Mouse (Mus musculus): ENCODE data around the gene Spsb4. TPM values are rescaled to one million over a fixed set of nuclear protein-coding genes. Genes with fewer than 3 reads are reported as not detected.
A peak's percentile ranks its signal among the peaks of the same experiment; 100 is the strongest.
"Not testable (repeated sequence)": the region's sequence is repeated elsewhere in the genome, so short reads cannot be mapped to it uniquely, and the experiment has no call there.

Gene Spsb4
- total RNA-seq, 2 experiments from 2014 or later = 5.1 to 6.1 TPM

DNA sequence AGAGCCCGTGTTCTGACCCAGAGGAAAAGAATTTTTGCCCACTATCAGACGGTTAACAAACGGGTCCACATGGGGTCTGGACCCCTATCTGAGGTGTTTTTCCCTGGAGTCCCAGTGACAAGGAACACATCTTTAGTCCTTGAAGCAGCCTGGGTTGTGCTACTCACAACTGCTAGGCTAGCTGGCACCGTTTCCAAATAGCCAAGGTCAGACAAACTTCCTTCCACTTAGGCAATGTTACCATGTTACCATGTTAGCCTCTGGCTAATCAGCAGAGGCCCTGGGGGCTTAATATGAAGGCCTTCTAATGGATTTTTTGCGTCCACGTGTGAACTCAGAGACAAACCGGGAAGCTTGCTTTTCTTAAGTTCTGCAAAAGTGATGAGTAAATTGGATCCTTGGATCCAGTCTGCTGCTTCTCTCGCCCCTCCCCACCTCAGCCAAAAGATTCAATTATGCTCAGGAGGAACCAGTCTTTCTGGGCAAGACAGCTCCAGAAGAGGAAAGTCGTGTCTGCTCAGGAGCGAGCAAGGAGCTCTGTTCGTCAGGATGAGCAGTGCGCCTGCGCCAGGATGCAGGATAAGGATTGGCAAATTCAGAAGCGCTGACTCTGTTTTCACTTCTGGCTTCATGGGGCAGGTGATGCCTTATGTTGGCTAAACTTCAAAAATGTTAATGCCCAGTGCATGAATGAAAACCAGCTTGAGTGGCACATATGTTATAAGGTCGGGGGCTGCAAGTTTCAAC lies 64.4 kb downstream of the Spsb4 start:
- no peak for DNase-seq (ENCODE audit: extremely low spot score in 1 of 2, low spot score in 1 of 2)

DNA sequence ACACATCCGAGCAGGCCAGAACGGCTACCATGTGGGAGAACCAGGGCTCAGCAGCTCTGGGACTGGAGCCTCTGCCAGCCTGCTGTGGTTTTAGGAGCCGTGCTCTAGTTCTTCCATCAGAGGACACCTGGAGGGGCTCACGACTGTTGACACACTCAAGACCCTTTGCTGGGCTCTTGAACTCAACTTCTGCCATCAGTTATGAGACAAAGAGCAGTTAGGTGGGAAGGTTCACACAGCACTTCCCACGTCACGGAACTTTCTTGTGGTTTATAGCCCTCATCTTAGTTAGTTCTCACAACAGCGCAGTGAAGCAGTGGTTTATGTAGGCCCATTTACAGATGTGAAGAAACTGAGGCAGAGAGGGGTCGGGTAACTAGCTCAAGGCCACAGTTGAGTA lies 65.2 kb downstream of the Spsb4 start:
- DNase-seq (ENCODE audit: extremely low spot score in 1 of 2, low spot score in 1 of 2) = no peak

DNA sequence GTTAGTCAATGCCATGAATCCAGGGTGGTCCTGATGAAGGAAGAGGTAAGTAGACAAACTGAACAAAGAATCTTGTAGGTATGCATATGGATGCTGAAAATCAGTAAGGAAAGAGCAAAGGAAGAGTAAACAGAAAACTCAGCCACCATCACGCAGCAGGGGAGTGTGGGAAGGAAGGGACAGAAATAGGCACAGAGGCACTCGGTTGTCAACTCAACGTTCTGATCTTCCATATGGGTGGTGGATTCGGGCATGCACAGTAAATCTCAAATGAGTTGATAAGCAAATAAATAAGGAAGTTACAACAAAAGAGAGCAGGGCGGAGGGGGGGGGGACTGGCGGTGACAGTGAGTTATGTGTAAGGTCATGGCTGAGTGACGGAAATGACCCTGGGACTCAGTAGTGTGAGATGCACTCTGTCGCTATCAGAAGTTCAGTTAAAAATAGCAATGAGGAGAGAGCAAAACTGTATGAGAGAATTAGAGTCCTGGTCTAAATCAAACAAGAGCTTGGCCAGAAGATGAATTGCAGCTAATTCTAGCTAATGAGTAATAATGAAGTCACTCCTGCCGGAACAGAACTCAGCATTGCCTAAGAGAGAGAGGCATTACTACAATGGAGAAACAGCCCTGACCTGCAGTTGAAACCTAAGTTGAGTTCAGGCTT lies 66.2 kb downstream of the Spsb4 start:
- no peak for DNase-seq (ENCODE audit: extremely low spot score in 1 of 2, low spot score in 1 of 2)

DNA sequence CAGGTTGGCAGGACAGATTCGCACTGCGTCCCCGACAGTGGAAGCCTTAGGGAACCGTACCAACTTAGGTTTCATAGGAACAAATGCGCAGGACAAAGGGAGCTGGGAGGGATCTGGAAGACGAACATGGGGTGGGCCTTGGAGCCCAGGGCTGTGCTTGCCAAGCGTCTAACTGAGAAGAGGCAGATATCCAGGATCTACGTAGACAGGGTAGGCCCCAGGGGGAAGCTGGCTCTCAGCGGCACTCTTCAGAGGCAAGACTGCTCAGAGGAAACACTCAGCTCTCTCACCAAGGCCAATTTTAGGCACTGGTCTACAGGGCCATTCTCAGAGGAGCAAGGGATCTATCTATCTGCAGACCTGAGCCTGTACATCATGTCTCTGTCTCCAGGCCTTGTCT lies 69.1 kb downstream of the Spsb4 start:
- DNase-seq (ENCODE audit: extremely low spot score in 1 of 2, low spot score in 1 of 2) = no peak

DNA sequence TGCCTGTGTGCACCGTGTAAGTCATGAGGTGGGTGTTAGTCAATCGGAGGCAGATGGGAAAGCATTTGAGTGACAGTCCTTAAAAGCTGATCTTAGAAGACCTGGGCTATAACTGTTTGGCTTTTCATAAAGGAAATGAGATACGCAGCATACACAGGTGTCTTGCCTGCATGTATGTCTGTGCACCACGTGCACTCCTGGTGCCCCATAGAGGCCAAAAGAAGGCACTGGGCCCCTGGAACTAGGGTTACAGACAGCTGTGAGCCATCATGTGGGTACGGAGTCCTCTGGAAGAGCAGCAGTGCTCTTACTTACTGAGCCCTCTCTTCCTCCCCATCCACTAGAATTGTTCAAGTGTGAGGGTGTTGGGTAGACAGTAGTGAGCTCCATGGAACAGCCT lies 70.1 kb downstream of the Spsb4 start:
- no peak for DNase-seq (ENCODE audit: extremely low spot score in 1 of 2, low spot score in 1 of 2)

DNA sequence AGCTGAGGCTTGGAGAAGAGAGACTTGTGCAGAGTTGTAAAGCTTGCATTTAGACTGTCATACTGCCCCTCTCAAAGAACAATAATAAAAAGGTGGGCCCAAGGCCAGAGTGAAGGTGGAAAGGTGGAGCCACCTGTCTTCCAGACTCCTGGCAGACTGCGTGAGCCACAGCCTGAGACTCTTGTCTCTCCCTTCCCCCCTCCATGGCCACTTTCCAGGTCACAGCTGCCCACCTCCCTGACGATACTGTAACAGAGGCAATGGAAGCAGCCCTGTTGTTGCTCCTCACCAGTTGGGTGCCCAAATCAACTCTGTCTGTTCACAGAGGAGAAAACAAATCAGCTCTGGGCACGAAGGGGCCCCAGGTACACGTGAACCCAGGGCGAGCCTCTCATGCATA lies 71.5 kb downstream of the Spsb4 start:
- DNase-seq (ENCODE audit: extremely low spot score in 1 of 2, low spot score in 1 of 2) = no peak

DNA sequence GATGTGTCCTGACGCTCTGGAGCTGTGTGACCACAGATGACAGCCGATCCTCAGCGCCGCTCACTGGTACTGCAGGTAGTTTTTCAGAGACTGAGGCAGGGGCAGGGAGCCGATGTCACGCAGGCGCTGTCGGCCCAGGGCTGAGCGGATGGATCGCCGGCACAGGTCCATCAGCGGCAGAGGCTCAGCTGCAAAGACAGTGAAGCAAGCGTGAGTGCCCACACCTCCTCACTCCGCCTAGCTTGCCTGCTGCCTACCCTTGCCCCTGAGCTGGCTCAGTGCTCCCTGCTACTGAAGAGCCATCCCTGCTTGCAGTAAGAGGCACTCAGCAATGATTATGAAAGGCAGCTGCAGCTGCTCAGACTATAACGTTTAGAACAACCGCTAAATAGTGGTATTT lies 74.1 kb downstream of the Spsb4 start:
- no peak for DNase-seq (ENCODE audit: extremely low spot score in 1 of 2, low spot score in 1 of 2)

DNA sequence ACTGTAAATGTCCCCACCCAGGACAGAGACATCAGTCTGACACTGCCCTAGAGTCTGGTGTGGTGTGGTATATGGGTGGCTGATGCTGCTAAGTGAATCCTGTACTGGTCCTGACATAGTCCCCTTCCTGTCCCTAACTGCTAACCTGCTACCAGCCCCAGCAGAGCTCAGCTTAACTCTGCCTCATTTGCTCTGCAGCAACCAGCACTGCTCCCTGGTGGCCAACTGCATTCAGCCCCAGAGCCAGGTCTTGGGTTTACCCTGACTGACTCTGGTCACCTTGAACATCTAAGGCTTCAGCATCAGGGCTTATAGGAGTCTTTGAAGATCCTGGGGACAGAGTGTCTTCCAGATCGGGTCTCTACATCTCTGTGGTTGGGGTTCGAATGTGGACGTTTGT lies 75.7 kb downstream of the Spsb4 start:
- no peak for DNase-seq (ENCODE audit: extremely low spot score in 1 of 2, low spot score in 1 of 2)

DNA sequence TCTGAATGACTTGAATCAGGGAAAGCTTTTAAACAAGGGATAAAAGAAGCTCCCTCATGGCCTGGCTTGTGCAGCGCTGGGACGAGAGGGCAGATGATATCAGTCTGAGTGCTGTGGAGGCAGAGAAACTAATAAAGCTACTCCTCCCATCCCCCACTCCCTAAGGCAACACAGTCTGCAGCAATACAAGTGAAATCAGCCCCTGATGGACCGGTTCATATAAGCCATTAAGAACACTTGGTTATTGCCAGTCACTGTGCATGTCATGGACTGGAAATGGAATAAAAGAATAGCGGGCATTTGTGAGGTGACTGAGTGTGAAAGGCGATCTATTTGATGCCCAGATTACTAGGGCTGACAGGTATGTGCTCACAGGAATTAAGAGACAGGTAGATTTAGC lies 79.8 kb downstream of the Spsb4 start:
- DNase-seq (ENCODE audit: extremely low spot score in 1 of 2, low spot score in 1 of 2) = no peak

DNA sequence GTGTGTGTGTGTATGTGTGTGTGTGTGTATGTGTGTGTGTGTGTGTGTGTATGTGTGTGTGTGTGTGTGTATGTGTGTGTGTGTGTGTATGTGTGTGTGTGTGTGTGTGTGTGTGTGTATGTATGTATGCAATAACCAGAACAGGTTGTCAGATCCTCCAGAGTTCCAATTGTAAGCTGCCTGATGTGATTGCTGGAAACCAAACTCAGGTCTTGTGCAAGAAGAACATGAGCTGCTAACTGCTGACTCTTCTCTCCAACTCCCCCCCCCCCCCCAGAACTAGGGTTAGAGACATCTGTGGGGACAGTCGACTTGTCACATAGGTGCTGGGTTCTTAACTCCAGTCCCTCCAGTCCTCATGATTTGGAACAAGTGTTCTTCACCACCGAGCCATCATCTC lies 82.2 kb downstream of the Spsb4 start:
- not testable (repeated sequence) for DNase-seq (ENCODE audit: extremely low spot score in 1 of 2, low spot score in 1 of 2)

DNA sequence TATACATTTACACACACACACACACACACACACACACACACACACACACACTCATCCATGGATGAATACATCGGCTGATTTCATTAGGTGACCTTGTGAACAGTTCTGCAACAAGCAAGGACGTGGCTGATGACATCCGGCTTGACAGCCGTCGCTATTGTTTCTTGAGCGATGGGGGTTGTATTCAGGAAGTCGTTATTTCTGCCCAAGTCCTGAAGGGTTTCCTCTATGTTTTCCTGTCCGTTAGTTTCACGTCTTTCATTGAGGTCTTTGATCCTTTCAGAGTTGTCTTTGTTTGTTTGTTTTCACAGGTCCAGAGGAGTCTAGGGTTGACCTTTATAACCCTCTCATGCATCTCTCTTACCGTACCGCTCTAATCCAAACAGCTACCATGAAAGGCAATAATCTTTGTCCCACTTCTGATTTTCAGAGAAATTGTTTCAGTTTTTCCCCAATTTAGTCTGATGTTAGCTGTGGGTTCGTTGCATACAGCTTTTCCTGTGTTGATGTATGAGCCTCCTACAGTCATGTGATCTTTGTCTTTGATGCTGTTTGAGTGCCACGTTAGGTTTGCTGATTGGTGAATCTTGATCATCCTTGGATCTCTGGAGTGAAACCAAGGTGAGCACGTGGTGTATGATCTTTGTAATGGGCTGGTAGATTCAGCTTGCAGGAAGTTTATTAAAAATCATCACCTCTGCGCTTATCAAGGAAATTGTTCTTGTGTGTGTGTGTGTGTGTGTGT lies 82.9 kb downstream of the Spsb4 start:
- no peak for DNase-seq (ENCODE audit: extremely low spot score in 1 of 2, low spot score in 1 of 2)

DNA sequence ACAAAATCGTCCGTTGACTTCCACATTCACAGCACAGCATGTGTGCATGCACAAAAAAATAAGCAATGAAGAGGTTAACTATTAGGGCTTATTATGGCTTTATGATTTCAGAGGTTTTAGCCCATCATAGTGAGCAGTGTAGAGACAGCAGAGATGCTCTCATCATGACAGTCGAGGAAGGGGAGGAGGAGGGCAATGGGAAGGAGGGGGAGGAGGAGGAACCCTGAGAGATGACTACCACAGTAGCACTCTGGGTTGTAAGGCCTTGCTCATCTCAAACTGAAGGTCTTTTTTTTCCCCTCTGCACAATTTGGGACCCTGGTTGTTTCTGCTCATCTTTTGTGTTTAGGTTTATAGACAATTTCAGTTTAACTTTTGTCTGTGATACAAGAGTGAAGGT lies 83.8 kb downstream of the Spsb4 start:
- DNase-seq (ENCODE audit: extremely low spot score in 1 of 2, low spot score in 1 of 2) = no peak

DNA sequence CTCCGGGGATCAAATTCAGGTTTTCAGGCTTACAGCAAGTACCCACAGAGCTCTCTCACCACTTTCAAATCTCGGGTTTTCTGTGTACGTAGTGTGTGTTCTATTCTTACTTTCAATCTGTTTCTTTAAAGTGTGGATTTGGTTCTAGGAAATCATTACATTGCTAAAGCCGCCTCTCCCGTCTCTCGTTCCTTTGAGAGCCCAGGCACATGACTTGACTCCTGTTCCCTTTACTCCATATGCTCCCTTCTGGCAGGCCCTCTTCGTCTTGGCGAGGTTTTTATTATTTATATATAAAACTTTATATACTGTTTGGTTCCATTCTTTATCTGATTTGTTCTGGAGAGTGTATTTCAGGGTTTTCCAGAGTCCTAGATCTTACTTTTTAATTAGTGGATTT lies 85.9 kb downstream of the Spsb4 start:
- DNase-seq (ENCODE audit: extremely low spot score in 1 of 2, low spot score in 1 of 2) = no peak

DNA sequence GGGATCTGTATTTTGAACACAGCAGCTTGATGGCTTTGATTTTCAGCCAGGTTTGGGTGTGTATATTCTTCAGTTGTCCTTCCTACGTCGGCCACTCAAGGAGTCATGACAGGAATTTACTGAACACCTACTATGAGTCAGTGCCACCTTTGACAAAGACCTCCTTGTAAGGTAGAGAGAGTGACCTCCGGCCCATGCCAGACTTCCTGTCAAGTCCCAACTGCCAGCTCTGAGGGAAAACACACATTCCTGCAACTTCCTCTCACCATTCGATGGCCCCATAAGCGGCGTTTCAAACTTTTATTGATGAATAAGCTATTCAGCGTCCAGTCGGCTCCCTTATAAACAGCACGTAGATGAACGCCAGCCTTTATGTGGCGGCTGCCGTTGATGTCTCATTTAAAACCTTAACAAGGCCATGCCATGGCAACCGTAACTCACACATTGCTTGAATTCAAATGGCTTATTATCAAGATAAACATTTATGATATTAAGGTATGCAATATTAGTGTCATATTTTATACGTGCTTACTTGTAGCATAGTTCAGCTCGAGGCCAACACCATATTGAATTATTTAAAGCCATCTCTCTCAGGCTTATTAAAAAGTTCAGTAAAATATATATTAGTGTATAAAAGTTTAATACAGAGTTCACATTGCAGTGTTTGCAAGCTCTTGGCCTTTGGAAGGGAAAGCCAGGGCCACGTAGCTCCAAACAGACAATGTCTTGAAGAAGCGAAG lies 94.9 kb downstream of the Spsb4 start:
- DNase-seq (ENCODE audit: extremely low spot score in 1 of 2, low spot score in 1 of 2) = no peak

DNA sequence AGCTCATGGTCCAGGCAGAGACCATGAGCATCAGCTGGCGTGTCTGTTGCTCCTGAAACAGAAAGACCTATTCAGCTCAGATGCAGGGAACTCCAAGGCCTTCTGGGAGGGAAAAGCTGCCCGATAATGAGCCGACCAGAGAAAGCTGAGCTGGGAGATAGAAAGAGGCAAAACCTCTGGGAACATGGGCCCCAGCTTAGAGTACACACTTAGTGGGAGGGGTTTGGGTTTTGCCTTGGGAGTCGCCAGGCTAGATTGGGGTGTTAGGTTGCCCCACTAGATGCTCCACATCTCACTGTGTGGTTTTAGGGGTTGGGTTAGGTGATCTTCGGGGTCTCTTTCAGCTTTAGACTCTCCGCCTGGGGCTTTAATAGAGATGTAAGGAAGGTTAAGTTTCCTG lies 95.5 kb downstream of the Spsb4 start:
- DNase-seq (ENCODE audit: extremely low spot score in 1 of 2, low spot score in 1 of 2) = no peak

DNA sequence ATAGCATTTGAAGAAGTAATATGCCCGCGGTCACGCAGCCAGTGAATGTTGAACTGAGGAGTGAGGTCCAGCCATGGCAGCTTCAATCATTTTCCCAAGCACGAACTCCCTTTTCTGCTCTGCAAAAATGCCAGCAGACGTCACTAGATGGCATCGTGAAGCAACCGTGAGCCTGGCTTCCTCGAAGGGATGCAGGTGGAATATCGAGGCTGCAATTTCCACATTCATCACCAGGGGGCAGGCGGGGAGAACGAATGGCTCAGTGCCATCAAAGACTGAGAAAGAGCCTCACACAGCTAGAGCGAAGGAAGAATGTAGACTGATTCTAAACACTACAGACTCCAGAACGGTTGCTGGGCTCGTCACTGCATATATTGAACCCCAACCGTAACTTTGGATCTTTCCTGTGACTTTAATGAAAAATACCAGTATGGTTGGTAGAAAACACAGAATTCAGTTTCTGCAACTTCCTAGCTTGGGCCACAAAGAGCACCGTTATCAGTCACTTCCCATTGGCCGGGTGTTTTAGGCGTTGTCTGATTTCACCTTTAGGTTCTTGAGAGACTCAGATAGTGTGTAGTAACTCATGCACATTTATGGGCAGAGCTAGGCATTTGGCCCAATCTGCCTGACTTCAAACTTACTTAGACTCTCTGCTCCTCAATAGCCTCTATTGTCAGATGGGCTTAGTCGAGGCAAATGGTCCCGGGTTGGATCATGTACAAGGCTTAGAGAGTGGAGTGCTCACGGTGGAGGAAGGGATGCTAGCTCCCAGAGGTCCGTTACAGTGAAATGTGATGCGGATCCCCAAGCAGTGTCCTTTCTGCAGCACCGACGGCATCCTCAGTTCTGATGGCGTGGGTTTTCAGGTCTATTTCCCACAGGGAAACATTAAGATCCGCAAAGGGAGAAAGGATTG lies 101.8 kb downstream of the Spsb4 start:
- peak; percentile 98 to 99 for DNase-seq (ENCODE audit: extremely low spot score in 1 of 2, low spot score in 1 of 2)

DNA sequence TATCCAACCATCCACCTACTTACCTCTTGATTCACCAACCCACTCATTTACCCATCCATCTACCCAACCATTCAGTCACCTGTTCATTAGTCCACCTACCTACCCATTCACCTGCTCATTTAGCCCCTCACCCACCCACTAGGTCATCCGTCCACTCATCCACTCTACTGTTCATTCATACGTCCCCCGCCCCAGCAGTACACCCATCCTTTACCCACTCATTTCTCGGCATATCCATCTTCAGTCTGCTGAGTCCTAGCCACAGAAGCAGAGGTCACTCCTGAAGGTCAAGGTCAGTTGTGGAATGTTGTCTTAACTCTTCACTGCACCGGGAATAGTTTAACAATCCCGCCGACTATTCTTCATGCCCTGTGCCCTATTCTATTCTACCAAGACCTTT lies 102.6 kb downstream of the Spsb4 start:
- DNase-seq (ENCODE audit: extremely low spot score in 1 of 2, low spot score in 1 of 2) = no peak

DNA sequence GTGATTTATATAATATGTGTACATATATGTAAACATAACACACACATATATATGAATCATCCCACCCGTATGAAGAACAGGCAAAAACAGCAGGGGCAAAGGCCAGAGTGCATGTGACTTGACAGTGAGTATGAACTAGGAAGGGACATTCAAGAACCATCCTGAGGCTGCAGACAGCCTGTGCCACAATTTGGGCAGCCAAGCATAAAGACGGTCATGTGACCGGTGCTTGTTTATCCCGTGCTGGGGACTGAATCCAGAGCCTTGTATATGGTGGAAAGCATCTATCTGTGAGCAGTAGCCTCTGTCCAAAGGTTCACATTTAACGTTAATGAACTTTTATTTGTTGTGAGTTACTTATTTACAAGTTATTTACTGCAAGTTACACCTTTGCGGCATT lies 103.8 kb downstream of the Spsb4 start:
- DNase-seq (ENCODE audit: extremely low spot score in 1 of 2, low spot score in 1 of 2) = no peak

DNA sequence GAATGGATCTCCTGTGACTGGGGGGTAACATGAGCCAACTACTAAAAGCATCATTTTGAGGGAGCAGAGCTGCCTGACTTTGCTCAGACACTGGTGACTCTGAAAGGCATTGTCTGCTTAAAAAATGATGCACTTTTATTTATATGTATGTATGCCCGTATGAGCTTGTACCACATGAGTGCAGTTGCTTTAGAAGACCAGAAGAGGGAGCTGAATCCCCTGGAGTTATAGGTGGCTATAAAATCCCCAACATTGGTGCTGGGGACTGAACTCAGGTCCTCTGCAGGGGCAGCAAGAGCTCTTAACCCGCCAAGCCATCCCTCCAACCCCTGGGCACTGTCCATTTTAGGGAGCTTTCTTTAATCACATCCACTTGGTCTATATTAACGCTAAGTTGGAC lies 104.6 kb downstream of the Spsb4 start:
- no peak for DNase-seq (ENCODE audit: extremely low spot score in 1 of 2, low spot score in 1 of 2)

DNA sequence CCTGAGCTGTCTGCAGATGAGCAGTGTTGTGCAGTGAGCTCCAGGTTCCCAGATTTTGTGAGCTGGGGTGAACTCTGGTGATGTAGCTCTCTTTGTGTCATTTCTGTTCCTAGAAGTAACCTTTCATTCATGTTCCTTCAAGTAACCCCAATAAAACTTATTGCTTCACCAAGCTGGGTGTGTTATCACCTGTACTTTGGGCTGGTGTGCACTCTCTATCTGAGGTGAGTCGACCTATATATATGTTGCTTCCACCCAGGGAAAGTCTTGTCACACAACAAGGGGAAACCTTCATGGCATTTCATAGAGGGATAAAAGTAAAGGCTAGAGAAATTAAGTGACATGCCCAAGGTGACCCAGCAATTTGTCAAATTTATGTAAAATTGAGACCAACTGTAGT lies 109.1 kb downstream of the Spsb4 start:
- no peak for DNase-seq (ENCODE audit: extremely low spot score in 1 of 2, low spot score in 1 of 2)
